Mouse (Mus musculus): ENCODE data around the gene Ehbp1.

Gene Ehbp1

DNA sequence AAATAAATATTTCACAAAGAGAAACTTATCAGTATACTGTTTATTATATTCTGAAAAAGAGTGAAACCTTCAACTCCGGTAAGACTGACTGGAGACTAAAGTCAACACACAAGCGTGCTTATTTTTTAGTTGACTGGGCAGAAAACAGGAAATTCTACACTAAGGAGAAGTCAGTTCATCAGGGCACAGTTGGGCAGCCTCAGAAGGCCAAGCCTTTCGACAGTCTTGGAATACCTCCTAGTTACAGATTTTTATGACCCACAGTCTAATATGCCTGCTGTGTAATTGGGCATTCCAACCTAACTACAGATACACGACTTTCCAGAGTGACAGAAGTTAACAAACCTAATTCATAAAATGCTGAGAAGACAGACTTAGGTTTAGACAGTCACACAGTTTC is 145.3 kb downstream of the Ehbp1 start:
- no peak for DNase-seq (ENCODE audit: low spot score in 2 of 2)

GRCm38 (mm10) chr11:22194607-22195006 is 147.5 kb downstream of the Ehbp1 start:
- DNase-seq (ENCODE audit: low spot score in 2 of 2), result no peak

GRCm38 (mm10) chr11:22190576-22190975 is 151.5 kb downstream of the Ehbp1 start:
- DNase-seq (ENCODE audit: low spot score in 2 of 2), result no peak

GRCm38 (mm10) chr11:22189970-22190369 is 152.1 kb downstream of the Ehbp1 start:
- no peak for DNase-seq (ENCODE audit: low spot score in 2 of 2)

DNA sequence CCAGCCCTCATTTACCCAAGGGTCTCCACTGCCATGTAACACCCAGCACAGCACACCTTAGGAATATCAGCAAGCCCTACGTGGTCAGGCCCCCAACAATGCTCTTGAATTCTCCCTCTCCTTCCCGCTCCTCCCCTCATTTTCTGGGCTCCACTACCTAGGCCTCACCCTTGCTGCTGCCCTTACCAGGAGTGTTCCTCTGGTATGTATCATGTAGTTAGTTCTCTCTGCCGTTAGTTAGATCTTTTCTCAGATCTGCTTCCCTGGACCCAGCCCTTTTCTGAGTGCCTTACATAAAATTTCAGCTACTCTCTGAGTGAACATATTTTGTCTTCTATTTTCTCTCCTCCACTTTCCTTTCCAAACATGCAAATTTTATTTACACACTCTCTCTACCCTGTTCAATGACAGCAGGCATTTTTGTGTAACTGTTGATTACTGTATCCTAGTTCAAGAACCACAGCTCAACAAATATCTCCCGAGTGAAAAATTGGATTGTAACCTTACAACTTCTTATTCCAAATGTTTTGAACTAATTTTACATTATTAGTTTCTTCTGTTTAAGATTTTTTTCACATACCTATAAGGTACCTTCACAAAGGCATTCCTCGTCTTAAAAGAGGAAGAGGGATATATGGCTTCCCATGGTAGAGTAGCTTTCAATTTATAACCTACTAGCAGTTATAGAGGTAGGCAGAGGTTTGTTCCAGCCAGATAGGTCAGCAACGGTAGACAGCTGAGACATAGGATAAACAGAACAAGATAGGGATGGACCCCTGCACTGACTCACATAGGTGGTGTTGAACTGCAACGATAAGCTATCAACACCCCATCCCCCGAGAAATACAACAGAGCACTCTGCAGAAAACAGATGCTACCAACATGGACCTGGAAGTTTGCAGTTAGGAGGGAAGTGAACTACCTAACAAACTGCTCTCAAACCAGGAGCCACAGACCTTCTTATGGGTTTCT is 160.3 kb downstream of the Ehbp1 start:
- DNase-seq (ENCODE audit: low spot score in 2 of 2), result no peak

DNA sequence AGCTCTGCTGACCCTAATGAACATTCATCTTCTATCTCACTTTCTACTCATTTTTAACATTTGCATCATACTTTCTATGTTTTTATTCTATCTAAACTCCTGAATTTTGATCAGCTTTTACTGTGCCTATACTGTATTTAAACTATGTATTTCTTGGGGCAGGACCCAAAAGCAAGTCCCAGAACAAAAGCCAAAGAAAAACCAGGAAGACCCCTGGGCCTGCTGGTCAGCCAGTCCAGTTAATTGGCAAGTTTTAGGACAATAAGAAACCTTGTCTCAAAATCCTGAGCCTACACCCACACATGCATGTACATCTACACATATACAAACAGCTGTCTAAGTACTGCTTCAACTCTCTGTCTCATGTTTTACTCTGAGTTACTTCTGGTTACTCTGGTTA is 161.9 kb downstream of the Ehbp1 start:
- DNase-seq (ENCODE audit: low spot score in 2 of 2), result no peak

GRCm38 (mm10) chr11:22178569-22178968 is 163.5 kb downstream of the Ehbp1 start:
- no peak for DNase-seq (ENCODE audit: low spot score in 2 of 2)

DNA sequence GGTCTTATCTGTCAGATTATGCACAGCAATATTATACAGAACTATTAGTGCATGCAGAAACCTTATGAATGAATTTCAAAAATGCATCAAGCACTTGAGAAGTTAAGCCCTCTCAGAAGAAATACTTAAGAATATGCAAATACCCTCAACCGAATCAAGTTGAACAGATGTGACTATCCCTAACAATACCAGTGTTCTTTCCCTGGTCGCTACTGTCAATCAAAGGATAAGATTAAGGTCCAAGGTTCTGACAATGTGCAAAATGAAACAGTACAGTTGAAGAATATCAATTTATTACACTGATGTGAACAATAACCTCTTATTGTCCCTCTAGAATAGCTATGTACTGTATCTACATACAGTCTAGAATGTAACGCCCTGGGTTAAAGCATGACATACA is 167.8 kb downstream of the Ehbp1 start:
- no peak for DNase-seq (ENCODE audit: low spot score in 2 of 2)

DNA sequence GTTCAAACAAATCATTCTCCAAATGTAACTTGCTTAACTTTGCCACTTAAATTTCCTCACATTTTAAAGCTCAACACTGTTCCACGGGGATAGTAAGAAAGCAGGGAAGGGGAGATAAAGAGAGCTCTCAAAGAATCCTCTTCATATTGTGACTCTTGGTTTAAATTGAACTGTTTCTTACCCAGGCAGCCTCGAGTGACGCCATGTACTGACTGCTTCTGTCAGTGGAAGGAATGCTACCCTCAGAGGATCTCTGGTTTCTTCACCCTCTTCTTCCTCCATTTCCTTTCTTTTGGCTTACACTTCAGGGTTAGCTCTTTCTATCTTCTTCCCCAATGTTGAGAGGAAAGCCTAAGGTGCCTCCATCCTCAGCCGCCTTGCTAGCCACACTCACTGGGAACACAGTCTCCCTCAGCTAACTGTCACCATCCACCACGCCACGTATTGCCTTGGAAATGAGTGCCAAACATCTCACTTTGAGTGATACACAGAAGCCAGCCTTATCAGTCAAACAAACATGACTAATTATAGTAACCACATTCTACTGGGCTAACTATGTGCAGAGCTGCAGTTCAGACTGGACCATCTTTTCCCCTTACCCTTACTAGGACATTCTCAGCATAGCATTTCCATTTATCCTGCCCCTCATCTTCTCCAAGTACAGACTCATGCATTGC is 171.0 kb downstream of the Ehbp1 start:
- no peak for DNase-seq (ENCODE audit: low spot score in 2 of 2)

GRCm38 (mm10) chr11:22157882-22158281 is 184.2 kb downstream of the Ehbp1 start:
- DNase-seq (ENCODE audit: low spot score in 2 of 2), result no peak

- DNase-seq (ENCODE audit: low spot score in 2 of 2), result no peak
These were observed 185.9 kb downstream of the Ehbp1 start for GRCm38 (mm10) chr11:22156182-22156581.

GRCm38 (mm10) chr11:22155366-22156095 is 186.6 kb downstream of the Ehbp1 start:
- DNase-seq (ENCODE audit: low spot score in 2 of 2), result no peak

DNA sequence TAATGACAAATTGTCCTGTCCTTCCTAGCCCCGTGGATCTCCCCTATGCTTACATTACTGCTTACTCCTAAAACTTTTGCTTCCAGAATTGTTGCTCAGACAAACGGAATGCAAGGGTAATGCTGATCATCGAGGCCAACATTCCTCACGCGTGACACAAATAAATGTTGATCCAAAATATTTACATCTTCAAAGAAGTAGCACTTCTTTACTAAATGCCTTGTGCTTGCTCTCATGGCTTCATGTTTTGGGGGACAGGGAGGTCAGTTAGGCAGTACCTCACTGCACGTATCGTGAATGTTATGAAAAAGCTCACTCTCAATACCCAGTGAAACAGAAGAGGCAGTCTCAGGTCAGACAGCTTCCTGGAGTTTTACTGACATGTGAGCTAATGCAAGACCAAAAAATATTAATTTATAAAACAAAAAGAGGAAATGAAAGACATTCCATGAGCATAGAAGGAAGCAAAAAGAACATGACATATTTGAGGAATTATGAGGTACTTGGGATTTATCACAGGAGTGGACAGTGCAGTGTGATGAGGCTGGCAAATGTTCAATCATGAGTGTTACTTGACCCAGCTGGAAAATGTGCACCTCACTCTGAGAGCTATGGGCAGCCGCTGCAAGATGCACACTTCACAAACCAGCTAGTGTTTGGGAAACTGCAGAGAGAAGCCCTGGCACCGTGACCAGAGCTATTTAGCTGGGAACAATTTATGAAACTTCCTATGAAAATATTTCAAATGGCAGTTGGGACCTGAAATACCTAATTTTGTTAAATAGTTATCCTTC is 187.4 kb downstream of the Ehbp1 start:
- no peak for DNase-seq (ENCODE audit: low spot score in 2 of 2)

DNA sequence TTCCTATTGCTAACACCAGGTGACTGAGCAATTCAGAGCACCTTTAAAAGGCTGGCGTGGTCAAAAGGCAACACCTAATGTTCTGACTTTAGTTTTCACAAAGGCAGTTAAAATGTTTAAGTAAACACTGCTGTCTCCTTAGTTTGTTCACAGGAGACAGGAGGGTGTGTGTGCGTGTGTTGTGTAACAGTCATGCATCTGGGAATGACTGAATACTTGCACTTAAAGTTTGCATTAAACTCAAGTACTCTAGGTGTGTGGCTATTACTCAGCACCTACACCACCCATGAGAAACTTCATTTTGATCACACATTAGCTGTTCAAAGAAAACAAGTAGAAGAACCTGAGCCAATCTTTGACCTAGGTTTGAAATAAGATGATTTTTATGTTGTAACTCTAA is 201.4 kb downstream of the Ehbp1 start:
- no peak for DNase-seq (ENCODE audit: low spot score in 2 of 2)

GRCm38 (mm10) chr11:22138466-22138865 is 203.6 kb downstream of the Ehbp1 start:
- DNase-seq (ENCODE audit: low spot score in 2 of 2), result no peak

DNA sequence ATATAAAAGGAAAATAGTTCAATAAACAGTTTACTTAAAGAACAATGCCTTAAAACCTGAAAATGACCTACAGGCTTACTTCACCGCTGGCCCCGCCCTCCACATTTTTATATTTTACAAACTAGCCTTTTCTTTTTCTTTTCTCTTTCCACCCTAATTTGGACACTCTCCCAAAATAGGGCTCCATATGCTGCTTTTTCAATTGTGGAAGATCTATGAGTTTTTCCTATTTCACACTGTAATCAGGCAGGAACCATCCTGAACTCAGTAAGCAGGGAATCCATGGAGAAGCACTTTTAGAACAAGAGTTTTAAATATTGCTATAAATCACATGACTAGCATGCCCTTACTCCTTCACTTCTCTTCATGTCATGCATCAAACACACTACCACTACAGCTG is 216.9 kb downstream of the Ehbp1 start:
- no peak for DNase-seq (ENCODE audit: low spot score in 2 of 2)

DNA sequence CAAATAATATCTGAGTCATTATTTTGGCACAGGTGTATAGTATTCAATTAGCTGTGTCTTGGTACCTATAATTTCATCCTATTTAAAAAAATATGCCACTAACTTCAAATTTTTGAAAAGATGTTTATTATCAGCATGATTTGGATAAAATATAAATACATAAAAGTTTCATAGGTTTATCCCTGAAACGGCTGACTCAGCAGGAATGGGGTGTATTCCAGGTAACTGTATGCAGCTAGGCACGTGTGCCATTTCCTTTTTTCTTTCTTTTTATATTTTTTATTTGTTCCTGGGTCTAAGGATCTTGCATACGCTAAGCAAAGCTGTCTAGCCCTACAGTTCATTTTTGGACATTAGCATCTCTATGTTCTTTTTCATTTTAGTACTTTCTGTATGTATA is 223.2 kb downstream of the Ehbp1 start:
- DNase-seq (ENCODE audit: low spot score in 2 of 2), result no peak

DNA sequence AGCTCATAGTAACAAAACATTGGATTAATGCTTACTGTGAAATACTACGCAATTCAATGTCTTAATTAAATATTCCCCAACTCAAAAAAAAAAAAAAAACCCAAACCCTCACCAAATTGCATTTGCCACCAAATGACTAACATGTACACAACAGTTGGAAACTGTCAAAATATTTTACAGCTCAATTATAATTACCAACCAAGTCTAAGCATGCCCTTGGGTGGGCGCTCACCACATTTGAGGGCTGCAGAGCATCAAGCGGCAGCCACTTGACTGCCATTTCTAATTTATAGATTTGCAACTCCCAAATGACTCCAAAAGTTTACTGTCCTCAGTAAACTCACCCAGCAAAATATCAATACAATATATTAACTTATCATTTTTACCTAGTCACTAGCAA is 229.9 kb downstream of the Ehbp1 start:
- DNase-seq (ENCODE audit: low spot score in 2 of 2), result no peak

- DNase-seq (ENCODE audit: low spot score in 2 of 2), result no peak
These were observed 252.7 kb downstream of the Ehbp1 start for GRCm38 (mm10) chr11:22089346-22089745.

- DNase-seq (ENCODE audit: low spot score in 2 of 2), result no peak
These were observed 278.7 kb downstream of the Ehbp1 start for GRCm38 (mm10) chr11:22063352-22063751.

DNA sequence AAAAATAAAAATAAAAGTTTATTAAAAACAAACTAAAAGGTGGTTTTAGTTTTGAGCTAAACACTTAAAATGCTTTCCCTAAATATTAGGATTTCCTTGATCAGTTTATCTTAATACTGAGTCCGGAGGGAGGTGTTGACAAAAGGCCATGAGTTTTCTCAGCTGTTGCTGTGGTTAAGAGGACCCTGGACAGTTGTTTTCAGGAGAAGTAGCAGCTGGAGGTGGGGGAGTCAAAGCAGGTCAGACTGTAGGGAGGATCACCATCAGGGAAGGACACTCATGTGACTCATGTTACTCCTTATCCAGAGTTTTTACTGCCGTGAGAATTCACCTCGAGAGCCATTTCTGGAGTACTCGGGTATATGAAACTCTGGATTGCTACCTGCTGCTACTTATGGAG is 280.4 kb downstream of the Ehbp1 start:
- no peak for DNase-seq (ENCODE audit: low spot score in 2 of 2)

- no peak for DNase-seq (ENCODE audit: low spot score in 2 of 2)
These were observed 284.6 kb downstream of the Ehbp1 start for GRCm38 (mm10) chr11:22057538-22057937.

All from cerebellum, postnatal 4 days (tissue).